Mouse (Mus musculus): ENCODE results near the gene Clic4. TPM values are rescaled to one million over a fixed set of nuclear protein-coding genes. Genes with fewer than 3 reads are reported as not detected.
"Not testable (repeated sequence)": the region's sequence is repeated elsewhere in the genome, so short reads cannot be mapped to it uniquely, and the experiment has no call there.

Gene Clic4
- total RNA-seq, 4 experiments from 2014 or later, result 236 to 258 (median 249) TPM

DNA sequence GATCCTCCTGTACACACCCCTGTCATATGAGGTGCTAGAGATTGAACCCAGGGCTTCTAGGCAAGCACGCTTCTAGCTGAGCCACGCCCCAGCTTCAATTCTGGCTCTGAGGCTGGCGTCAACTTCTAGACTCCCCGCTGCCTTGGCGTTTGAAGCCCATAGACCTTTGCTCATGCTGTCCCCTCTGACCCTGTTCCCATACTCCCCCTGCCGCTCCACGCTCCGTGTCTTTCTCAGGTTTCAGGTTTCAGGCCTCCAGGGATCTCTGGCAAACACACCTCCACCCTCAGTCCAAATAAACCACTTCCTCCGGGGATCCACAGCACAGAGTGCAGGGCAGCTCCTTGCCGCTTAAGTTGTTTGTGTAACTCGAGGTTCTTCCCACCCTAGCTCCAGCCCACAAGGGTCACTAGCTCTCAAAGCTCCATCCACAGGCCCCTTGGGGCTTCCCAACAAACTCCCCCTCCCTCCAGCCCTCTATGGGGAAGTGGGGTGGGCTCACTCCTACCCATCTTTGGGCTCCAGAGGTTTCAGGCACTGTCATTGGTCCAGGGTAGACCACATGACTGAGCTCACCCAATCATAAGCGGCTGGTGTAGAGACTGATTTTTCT is 20.0 kb upstream of the Clic4 start:
- DNase-seq (ENCODE audit: low spot score), result no peak

DNA sequence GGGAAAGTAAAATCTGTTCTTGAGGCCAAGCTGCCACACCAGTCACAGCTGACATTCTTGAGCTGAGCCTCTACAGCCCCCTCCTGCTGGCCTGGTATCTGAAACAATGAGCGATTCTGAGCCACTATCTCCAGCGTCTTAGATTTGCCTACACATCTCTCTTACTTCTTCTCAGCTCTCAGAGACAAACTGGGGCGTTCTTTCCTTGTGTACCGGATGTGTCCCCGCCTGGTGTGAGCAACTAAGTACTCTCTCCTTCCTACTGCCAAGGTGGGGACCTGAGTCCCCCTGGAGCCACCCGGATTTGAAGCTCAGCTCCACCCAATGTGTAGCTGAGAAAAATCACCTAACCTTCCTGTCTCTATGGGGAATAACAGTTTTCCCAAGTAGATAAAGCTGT is 19.2 kb upstream of the Clic4 start:
- no peak for DNase-seq (ENCODE audit: low spot score)

DNA sequence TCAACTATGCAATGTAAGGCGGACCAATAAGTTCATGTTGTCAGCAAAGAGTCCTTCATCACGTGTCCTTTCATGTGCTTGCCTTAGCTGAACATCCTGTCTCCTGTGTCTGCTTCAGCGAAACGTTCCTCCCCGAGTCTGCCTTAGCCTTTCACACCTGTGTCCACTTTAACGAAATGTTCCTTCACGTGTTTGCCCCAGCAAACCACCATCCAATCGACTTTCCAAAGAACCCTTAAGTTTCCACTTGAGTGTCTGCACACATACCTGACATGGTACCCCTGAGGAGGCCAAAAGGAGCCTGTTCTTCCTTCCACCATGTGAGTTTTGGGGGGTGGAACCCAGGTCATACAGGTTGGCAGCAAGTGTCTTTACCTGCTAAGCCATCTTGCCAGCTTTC is 18.6 kb upstream of the Clic4 start:
- no peak for DNase-seq (ENCODE audit: low spot score)

DNA sequence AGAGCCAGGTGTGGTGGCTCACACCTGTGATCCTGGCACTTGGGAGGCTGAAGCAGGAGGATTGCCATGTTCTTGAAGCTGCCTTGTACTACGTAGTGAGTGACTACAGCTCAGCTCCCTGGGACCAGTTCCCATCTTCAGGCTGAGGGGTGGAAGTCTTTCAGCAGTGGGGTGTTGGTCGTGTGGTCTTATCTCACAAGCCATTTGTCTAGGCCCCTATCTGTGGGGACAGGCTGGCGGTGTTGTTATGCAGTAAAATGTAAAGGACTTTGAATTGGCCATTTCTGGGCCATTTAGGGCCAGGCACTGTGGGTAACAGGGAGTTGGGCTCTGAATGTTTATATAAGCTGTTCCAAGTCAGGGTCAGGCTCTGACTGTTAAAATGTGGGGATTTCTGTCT is 15.4 kb upstream of the Clic4 start:
- no peak for DNase-seq (ENCODE audit: low spot score)

DNA sequence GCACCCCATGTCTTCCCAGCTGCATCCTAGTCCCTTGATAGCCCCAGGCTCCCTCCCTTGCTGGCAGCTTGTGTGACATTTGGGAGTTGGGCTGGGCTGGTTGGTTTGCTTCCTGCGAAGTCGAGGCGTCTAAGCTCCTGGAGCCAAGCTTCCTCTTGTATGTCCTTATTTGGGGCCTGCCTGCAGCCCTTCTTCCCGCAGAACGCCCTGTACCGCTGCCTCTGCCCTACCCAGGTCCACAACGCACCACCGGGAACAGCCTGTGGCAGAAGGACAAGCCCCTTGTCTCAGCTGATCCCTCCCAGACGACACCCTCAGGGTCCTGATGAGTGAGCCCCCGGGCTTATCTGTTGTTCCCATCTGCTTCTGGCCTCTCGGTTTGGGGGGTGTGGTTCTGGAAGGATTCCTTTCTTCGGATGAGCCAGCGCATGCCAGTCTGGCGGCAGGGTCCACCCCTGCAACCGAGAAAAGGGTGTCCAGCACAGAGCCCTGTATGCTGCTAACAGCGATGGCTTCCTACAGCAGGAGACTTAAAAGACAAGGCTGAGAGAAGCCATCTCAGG is 14.3 kb upstream of the Clic4 start:
- DNase-seq (ENCODE audit: low spot score), result peak; percentile 71

DNA sequence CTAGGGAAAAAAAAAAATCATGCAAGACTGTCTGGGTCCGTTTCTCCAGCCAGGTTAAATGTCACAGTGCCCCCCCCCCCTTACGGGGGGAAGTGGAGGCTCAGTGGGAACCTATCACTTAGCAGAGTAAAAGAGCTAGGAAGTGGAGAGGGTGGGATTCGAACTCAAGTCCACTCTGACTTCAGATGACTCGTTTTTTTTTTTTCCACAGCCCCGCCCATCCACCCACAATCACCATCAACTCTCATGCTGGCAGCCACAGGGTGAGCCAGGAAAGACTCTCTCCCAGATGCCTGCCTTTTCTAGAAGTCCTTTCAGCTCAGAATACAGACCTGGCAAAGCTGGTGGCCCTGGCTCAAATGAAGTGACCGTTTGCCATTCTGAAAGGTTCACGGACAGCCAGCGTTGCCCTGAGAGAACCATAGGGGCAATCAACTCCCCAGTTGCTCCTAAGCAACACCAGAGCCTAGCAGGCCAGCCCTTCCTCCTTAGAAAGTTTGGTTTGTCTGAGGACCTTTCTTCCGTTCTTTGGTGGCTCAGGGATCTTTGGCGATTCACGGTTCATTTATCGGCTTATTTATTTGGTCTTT is 13.5 kb upstream of the Clic4 start:
- no peak for DNase-seq (ENCODE audit: low spot score)

DNA sequence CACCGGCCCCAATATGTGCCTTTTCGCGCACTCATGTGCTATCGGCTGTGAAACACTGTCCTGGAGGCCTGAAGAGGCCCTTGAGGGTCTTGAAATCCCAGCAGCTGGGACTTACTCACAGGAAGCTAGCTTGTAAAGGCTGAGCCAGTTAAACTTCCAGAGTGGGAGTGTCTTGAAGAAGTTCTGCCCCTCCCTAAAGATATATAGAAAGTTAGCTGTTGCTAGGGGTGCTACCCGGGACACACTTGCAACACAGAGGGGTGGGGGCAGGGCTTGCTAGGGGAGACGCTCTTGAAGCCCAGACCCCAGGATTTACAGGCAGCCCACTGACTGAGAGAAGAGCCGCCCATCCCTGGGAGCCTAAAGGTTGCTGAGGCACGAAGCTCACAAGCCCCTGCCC is 12.8 kb upstream of the Clic4 start:
- no peak for DNase-seq (ENCODE audit: low spot score)

DNA sequence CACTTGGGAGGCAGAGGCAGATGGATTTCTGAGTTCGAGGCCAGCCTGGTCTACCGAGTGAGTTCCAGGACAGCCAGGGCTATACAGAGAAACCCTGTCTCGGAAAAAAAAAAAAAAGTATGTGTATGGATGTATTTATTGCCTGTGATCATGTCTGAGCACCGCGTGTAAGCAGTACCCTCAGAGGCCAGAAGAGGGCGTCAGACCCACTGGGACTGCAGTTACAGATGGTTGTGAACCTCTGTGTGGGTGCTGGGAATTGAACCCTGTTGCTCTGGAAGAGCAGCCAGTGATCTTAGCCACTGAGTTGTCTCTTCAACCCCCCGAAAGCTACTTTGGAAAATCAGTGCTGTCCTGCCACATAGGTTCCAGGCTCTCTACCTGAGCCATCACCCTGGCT is 11.3 kb upstream of the Clic4 start:
- DNase-seq (ENCODE audit: low spot score), result no peak

DNA sequence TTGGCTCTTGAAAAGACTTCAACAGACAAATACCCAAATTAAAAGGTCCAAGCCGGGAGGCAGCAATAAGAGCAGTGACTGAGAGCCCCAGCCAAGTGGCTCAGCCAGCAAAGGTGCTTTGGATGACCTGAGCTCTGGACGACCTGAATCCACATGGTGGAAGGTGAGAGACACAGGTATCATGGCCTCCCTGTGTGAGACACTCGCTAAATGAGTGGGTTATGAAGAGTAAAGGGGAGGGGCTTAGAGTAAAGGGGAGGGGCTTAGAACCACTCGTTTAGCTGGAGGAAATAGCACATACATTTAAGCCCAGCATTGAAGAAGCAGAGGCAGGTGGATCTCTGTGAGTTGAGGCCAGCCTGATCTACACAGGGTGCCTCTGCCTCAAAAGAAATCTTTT is 10.8 kb upstream of the Clic4 start:
- no peak for DNase-seq (ENCODE audit: low spot score)

DNA sequence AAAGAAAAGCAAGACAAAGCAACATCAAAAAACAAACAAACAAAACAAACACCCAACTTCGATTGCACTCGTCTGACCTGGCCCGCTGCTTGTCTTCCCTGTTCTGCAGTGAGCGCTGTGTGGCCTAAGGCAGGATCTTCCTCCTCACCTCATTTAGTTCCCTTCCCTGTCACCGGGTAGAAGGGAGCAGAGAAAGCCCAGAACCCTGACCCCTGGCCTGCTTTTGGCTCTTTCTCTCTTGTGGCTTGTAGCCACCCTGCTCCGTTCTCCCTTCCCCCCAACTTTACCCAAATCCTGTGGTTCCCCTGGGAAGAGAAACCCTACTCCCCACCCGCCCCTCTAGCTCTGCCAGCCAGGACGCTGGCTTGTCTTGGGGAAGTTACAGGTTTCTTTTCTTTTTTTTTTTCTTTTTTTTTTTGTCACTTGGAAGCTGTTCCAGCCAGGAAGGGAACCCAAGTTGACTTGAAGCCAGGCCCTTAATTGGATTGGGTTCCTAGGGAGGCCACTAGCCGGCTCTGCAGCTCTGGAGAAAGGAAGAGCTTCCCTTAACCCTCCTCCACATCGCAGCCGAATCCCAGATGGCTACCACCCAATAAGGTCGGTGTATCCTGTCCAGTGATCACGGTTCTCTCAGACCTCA is 10.2 kb upstream of the Clic4 start:
- peak; percentile 83 for DNase-seq (ENCODE audit: low spot score)

DNA sequence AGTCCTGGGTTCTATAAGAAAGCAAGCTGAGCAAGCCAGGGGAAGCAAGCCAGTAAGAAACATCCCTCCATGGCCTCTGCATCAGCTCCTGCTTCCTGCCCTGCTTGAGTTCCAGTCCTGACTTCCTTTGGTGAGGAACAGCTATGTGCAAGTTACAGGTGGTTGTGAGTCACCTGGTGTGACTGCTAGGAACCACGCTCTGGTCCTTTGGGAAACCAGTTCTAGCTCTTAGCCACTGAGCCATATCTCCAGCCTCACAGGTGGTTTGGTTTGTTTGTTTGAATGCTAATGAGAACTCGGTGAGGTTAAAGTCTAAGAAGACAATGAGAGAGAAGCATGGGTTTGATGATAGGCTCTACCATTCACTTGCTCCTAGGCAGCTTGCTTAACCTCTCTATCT is 7.4 kb upstream of the Clic4 start:
- DNase-seq (ENCODE audit: low spot score), result not testable (repeated sequence)

DNA sequence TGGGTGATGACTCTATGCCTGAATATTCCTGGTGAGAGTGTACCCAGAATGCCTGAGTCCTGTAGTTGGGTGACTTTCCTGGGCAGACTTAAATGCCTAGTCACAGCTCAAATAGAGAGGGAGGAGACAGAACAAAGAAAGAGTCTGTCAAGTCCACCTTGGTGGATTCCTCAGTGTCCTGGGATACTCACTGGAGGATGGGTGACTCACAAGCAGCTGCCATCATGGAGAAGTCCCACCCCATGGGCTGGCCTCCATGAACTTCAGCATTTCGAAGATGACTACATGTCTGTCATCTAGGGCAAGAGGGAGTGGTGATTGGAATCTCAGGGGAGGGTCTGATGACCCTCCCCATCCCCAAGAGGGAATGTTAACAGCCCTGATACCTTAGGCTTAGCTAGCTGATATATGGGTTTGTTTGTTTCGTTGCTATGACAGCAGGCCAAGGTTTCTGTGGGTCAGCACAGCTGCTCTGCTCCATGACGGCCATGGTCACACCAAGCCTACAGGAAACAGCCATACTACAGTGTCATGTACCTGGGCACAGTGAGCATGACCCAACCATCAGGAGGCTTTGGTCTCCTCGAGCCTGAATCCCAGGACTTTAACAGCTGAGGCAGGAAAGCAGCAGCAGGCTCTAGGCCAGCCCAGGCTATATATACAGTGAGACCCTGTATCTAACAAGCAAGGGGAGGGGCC is 4.2 kb upstream of the Clic4 start:
- no peak for DNase-seq (ENCODE audit: low spot score)

DNA sequence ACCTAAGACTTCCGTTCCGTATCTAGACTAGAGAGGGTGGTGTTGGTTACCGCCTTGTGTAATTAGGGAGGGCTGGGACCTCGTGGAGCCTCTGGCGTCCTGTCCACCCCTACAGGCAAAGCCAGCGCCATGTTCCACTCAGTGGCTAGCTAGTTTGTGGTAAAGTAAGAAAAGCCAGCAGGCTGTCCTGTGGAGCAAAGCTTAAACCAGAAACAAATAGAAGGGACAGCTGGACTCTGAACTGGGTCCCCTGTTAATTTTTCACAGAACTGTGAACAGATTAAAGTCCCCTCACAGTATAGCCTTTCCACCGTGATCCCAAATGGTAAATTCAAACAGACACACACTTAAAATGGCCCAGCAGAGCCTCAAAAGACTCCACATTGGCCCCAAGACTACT is 2.1 kb upstream of the Clic4 start:
- no peak for DNase-seq (ENCODE audit: low spot score)

DNA sequence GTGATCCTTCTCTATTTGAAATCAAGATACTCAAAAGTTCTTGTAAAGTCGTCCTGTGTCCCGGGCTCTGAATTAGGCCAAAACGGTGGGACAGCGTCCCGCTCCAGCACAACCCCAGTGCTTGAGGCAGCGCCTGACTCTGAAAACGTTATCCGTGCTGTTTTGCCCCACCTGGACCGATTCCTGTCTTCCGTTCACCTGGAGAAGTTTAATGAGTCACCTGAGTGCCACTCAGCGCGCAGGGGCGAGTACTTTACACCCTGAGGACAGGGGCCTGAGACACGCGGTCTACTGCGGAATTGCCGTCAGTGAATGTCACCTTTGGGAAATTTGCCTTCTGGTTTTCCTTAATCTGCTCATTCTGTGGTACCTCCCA is 681 bp upstream of the Clic4 start:
- DNase-seq (ENCODE audit: low spot score), result no peak

DNA sequence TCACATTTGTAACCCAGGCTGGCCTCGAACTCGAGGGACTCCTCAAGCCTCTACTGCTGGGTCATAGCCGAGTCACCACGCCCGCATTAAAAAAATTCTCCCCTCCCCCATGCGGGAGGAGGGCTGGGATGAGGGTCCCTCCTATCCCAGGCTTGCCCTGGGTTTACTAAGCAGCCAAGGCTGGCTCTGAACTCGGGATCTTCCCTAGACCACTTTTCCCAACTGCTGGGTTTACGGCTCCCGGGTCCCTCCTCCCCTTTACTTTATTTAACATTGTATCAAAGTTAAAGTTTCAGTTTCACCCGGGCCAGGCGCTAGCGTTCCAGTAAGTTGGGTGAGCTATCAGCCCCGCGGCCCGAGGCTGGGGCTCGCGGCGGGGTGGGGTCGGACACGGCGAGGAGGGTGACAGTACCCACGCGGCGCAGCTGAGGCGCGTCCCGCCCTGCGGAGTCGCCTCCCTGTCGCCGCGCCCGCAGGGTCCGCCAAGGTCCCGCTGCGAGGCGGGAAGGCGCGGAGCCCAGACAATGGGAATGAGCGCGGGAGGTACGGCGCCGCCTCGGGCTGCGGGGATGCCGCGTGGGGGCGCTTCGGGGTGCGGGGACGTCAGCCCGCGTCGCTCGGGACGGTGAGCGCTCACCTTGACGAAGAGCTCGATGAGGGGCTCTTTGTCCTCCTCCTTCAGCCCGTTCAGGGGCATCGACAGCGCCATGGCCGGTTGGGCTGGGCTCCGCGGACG is 565 bp downstream of the Clic4 start:
- peak; percentile 76 for DNase-seq (ENCODE audit: low spot score)

DNA sequence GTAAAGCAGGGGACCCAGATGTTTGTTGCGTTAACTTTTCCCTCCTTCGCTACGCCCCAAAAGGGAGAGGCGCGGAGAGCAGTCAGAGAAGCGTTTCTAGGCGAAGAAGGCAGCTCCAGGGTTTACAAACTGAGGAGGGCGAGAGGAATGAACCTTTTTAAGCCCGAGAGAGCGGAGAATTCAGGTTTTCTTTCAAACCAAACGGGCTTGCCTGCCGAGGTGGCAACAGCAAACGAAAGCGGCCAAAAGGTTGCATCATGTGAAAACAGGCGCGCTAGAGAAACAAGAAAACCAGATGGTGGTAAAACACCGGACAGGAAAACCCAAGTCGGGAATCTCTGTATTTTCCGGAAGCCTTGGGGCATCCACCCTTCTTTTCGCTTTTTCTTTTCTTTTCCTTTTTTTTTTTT is 1.2 kb downstream of the Clic4 start:
- peak; percentile 61 for DNase-seq (ENCODE audit: low spot score)

DNA sequence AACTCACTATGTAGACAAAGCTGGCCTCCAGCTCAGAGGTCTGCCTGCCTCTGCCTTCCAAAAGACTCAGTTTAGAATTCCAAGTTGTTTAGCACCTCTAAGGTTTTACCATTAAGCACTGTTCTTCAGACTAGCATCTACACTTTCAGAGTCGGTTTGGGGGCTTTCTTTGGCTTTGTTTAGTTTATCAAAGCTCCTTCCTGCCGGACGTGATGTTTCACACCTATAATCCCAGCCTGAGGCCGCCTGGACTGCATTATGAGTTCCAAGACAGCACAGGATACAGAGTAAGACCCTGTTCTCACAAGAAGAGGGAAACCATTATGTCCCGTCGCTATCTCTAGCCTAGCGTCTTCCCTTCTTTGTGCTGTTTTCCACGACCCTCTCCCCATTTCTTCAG is 2.1 kb downstream of the Clic4 start:
- no peak for DNase-seq (ENCODE audit: low spot score)

DNA sequence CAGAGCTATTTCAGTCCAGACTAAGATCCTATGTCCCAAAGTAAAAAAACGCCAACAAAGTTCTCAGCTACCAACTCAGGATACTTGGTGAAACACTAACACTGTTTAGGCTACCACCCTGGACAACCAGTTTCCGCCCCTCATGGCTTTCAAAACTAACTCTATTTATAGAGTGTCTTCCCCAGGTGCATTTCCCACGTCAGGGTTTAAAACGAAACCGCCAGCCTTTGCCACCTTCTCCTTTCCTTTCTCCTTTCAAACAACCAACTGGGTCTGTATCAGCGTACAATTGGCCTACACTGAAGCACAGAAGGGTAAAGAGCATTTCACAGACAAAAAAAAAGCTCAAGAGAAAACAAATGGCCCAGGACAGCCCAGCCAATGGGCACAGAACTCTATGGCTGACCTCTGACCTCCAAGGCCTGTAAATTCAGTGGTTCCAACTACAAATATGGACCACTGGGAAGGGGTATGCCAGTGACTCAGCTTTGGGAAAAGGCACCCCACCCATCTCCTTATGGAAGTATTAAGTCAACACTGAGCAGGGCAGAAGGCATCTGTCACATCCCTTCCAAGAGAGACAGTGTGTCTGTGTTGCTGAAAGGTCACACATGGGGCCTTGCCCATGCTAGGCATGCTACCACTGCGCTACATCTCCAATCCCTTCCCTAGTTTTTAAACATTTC is 2.8 kb downstream of the Clic4 start:
- DNase-seq (ENCODE audit: low spot score), result no peak

DNA sequence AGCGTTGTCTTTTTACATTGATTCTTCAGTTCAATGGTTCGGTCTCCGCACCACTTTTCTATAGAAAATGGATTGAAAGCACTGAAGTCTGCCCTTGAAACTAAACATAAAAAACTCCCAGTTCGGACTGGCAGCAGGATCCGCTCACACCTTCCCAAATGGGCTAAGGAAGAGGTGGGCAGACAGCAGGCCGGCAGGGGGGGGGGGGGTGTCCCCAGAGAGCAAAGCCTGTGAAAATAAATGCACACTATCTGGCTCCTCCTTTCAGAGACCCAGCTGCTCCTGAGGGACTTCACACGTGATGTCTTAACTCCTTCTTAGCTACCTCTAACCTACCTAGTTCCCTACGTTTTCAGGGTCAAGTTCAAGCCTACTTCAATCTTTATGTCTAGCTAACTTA is 5.1 kb downstream of the Clic4 start:
- no peak for DNase-seq (ENCODE audit: low spot score)

DNA sequence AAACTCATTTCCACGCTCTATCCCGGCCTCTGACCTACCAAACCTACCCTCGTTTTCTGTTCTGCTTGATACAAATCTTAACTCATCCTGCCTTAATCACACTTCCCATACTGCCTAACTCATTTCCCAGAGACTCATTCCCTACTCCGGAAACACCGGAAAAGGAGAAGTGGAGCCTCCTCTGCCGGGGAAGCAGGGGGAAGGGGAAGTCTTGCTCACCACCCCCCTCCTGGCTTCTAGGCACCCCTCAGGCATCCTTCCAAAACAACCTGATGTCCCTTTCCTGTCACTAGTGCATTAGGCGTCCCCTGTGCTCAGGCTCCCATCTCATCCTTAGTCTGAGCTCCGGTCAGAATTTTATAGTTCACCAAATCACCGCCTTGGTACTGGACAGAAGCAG is 5.6 kb downstream of the Clic4 start:
- peak; percentile 83 for DNase-seq (ENCODE audit: low spot score)

DNA sequence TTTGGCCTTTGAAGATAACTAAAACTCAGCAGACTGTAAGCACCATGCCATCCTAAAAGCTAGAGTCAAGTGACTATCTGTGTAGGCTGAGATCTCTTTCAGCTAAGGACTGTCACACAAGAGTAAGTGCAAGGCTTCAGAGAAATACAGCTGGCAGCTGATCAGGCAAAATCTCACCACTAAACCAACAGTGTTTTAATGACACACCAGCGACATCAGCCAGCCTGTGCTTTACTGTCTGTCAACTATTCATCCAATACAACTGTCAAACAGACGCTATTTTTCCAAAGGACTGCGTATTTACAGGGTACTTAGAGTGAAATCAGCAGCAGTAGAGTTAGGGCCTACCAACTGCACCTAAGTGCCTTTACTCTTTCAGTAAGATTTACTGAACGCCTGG is 12.2 kb downstream of the Clic4 start:
- DNase-seq (ENCODE audit: low spot score), result no peak

All from heart, adult 8-10 months (tissue).